ENCODE assay signal across 8 mouse cellular contexts in the genomic region with DNA sequence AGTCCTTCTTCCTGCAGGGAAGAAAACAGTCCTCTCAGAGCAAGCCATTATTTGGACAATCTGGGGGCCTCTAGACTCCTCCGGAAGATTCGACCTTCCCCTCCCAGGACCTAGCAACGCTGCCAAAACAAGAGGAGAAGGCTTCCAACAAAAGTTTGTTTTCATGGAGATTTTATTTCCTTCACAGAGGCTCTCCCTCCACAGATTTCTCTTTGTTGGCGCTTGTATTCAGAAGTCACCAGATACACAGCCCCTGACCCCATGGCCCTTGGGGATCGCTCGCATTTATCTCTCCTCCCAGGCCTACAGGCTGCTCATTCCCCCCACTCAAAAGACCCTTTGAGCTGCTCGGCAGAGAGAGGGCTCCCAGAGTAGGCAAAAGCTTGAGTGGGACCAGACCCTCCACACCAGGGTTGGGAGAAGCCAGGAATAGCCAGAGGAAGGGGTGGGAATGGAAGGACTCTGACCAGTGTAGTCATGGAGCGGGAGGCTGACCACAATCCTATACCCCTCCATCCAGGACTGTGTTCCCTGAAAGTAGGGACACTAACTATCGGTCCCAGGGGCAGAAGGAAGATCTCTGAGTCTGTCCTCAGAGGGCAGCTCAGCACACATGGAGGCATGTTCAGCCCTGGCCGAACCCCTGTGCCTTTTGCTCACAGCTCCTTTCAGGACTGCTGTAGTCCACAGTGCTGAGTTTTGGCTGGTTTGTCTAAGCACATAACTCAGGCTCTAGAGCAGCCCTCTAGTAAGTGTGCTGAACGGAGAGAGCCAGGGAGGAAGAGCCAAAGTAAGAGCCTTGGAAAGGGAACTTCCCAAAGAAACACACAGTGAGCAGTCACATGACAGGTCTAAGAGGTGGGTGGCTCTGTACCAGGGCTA. TPM values are rescaled to one million over a fixed set of nuclear protein-coding genes. Genes with fewer than 3 reads are reported as not detected.
DNase-seq lines count a peak whose midpoint lies in the region; ATAC-seq lines count a peak whose summit lies in the region.

No protein-coding gene starts in this region.

- no peaks in the 10 kb centered on the region for H3K27me3 ChIP-seq in kidney, embryonic 15.5 days
- no peaks in the 10 kb centered on the region for H3K27me3 ChIP-seq in neural tube, embryonic 11.5 days (ENCODE audit: control insufficient read depth, insufficient read depth, low read length)

- H3K4me1 ChIP-seq in kidney, embryonic 15.5 days = peaks cover 36% of the 10 kb centered on the region
- H3K4me1 ChIP-seq in neural tube, embryonic 11.5 days (ENCODE audit: control insufficient read depth, insufficient read depth, low read length) = peaks cover 40% of the 10 kb centered on the region

- H3K9ac ChIP-seq in kidney, embryonic 15.5 days = no peak overlapping the region
- H3K9ac ChIP-seq in neural tube, embryonic 11.5 days (ENCODE audit: low read length) = no peak overlapping the region

- peak; percentile 59; the same call in 1 of the 2 replicates for ATAC-seq in kidney, embryonic 15.5 days (replicated peaks; ENCODE audit: low FRiP score)
- ATAC-seq in neural tube, embryonic 11.5 days (ENCODE audit: insufficient read depth, low FRiP score, low TSS enrichment) = peak; percentile 43; the same call in 1 of the 2 replicates

- H3K27ac ChIP-seq in kidney, embryonic 15.5 days = peak overlapping the region; percentile 87
- peak overlapping the region; percentile 85 for H3K27ac ChIP-seq in neural tube, embryonic 11.5 days (ENCODE audit: low read depth, low read length)

- no peaks in the 10 kb centered on the region for H3K36me3 ChIP-seq in kidney, embryonic 15.5 days
- no peaks in the 10 kb centered on the region for H3K36me3 ChIP-seq in neural tube, embryonic 11.5 days (ENCODE audit: control insufficient read depth, insufficient read depth, low read length)

- no peak for DNase-seq in kidney, postnatal 36 days
- peak; percentile 80 for DNase-seq in embryo, embryonic 10.5 days (ENCODE audit: low spot score)
- peak; percentile 27 to 28 for DNase-seq in heart, postnatal 36 days
- peak; percentile 52 for DNase-seq in neural tube, embryonic 11.5 days (ENCODE audit: low spot score)
- no peak for DNase-seq in adrenal gland, adult (ENCODE audit: inconsistent age in 2 of 2, low spot score in 1 of 2)
- DNase-seq in cerebellum, adult 8-10 months = no peak
- no peak for DNase-seq in spleen, adult 18-20 months

- WGBS in kidney, embryonic 15.5 days = 33% methylated on average over 11 of the region's 11 CpGs
- WGBS in neural tube, embryonic 11.5 days = 27% methylated on average over 11 of the region's 11 CpGs

- no peak overlapping the region for H3K4me3 ChIP-seq in kidney, embryonic 15.5 days (replicated peaks)
- no peak overlapping the region for H3K4me3 ChIP-seq in neural tube, embryonic 11.5 days (ENCODE audit: low read depth, low read length)

- intact Hi-C loops in heart, postnatal 36 days (cut with DNase I) = loop anchor here (5.0 kb wide), 1 partner anchor 49 kb away; no protein-coding TSS in a partner anchor

- no peaks in the 10 kb centered on the region for H3K9me3 ChIP-seq in kidney, embryonic 15.5 days (replicated peaks)
- H3K9me3 ChIP-seq in neural tube, embryonic 11.5 days (ENCODE audit: control insufficient read depth, low read length) = no peaks in the 10 kb centered on the region

- no peak overlapping the region for H3K4me2 ChIP-seq in kidney, embryonic 15.5 days
- H3K4me2 ChIP-seq in neural tube, embryonic 11.5 days (ENCODE audit: low read depth) = no peak overlapping the region

RNA-seq across cellular contexts. Expression of a gene that starts 45.9 kb away (rescaled TPM):
- polyA plus RNA-seq in kidney, embryonic 15.5 days (2015; fragmentation: Nextera tagmentation; extraction: Ambion mirVana) = 9.6 and 11.2 TPM in 2 replicates
- total RNA-seq in heart, postnatal 36 days (2021) = 1 to 10 TPM; 7.6 to 7.7 TPM
- polyA plus RNA-seq in neural tube, embryonic 11.5 days (2014; fragmentation: Nextera tagmentation; extraction: Ambion mirVana) = 22.8 and 24.3 TPM in 2 replicates

Comparison
In these comparisons a context has a peak if more than half of its experiments do, and no peak if none do; other contexts are left out.
1. DNase-seq: peak in embryo, embryonic 10.5 days (single experiment), heart, postnatal 36 days (2 of 2) and neural tube, embryonic 11.5 days (single experiment); none in kidney, postnatal 36 days (0 of 2), adrenal gland, adult (0 of 2), cerebellum, adult 8-10 months (single experiment) and spleen, adult 18-20 months (0 of 2).